Mouse (Mus musculus): ENCODE data around the gene Lrat. TPM values are rescaled to one million over a fixed set of nuclear protein-coding genes. Genes with fewer than 3 reads are reported as not detected.

Lrat gene
- polyA plus RNA-seq, 1 experiment, result not detected

DNA sequence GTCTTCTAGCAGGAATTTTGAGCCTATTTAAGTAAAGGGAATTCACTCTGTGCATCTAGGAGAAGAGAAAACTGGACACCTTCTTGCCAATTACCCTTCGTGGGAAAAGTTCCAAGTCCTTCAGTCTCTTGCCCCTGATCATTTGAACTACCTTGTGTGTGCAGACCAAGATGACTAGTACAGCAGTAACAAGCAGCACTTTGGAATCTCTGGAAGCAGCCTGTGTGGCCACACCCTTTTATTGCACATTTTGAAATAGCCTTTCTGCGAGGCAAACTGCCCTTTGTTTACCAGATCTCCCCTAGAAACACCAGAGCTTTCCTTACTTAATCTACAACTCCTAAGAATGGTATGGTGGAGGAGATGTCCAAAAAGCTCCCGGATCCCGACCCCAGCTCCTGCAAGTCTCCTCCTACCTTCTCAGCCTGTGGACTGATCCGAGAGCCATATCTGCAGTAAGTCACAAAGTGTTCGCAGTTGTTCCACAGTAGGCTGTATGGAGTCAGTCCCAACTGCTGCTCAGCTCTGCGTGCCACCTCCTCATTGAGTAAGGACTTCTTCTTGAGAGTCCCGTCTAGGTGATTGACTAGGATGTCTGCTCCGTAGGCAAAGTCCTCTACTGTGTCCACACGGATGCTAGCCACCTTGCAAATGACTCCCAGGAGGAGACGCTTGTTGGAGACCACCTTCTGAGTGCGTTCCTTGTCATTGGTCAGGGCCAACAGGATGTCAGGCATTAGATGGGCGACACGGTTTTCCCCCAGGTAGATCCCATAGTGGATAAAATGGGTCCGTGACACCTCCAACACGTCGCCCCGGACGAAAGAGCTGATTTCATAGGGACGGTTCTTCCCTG is 788 bp downstream of the Lrat start:
- TF ChIP-seq POLR2A (IDR thresholded peaks at IDR 0.05; ENCODE audit: borderline replicate concordance, low read depth, low read length), result no peak
- TF ChIP-seq CTCF (IDR thresholded peaks at IDR 0.05; ENCODE audit: low read depth, low read length), result no peak
- Histone ChIP-seq H3K27ac (ENCODE audit: insufficient read depth, low read depth, low read length) (no peak overlapping the region), H3K4me1 (ENCODE audit: control insufficient read depth, insufficient read depth, low read length) (no peaks in the 10 kb centered on the region), H3K4me3 (ENCODE audit: insufficient read depth, low read length) (no peak overlapping the region)

DNA sequence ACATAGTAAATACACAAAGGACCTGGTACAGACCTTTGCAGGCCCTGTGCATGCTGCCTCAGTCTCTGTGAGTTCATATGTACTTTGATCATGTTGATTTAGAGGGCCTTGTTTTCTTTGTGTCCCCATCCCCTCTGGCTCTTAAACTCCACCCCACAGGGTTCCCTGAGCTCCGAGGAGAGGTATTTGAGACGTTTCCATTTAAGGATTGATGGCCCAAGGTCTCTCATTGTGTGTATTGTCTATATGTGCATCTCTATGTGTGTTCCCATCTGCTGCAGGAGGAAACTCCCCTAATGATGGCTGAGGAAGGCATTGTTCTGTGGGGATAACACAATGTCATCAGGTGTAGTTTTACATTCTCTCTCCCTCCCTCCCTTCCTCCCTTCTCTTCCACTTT is 14.9 kb downstream of the Lrat start:
- no peak overlapping the region for H3K4me3 ChIP-seq (ENCODE audit: insufficient read depth, low read length)
- H3K4me1 ChIP-seq (ENCODE audit: control insufficient read depth, insufficient read depth, low read length), result no peaks in the 10 kb centered on the region
- no peak for TF ChIP-seq CTCF (IDR thresholded peaks at IDR 0.05; ENCODE audit: low read depth, low read length)
- no peak for TF ChIP-seq POLR2A (IDR thresholded peaks at IDR 0.05; ENCODE audit: borderline replicate concordance, low read depth, low read length)
- H3K27ac ChIP-seq (ENCODE audit: insufficient read depth, low read depth, low read length), result no peak overlapping the region

DNA sequence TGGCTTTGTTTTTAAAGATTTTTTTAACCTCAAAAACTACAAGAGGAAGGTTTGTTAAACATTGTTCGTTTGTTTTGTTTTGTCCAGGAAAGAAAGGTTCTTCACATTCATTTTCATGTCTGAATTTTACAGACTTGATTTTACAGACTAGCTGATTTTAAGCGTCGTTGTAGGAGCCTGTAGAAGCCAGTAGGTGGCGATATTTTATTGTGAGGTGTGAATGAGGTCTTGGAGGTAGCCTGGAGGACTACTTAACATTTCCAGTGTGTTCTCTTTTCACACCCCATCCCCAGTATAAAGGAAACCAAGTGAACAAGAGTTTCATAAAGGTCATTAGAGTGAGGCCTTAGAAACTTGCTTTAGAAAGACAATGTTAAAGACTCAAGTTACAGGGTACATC is 26.5 kb downstream of the Lrat start:
- Histone ChIP-seq H3K27ac (ENCODE audit: insufficient read depth, low read depth, low read length) (no peak overlapping the region), H3K4me1 (ENCODE audit: control insufficient read depth, insufficient read depth, low read length) (no peaks in the 10 kb centered on the region), H3K4me3 (ENCODE audit: insufficient read depth, low read length) (no peak overlapping the region)
- TF ChIP-seq CTCF (IDR thresholded peaks at IDR 0.05; ENCODE audit: low read depth, low read length) (no peak), POLR2A (IDR thresholded peaks at IDR 0.05; ENCODE audit: borderline replicate concordance, low read depth, low read length) (no peak)

DNA sequence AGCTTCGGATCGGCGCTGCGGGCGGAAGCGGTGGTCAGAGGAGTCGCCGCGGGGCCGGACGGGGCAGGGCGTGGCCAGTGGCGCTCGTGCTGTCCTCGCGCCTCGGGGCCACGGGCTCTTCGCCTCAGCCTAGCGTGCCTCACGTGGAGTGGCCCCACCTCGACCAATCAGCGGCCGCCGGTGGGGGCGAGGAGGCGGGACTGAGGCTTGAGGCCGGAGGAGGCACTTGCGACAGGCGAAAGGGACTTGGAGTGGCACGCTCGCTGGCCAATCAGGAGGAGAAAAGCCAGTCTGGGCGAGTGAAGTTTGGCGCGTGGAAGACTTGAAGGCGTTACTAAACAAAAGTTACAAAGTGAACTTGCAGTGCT is 27.4 kb downstream of the Lrat start, which contains the start of gene Rbm46:
Gene Rbm46 (minus strand): TSS at position 112 of the 368 bp plus-strand sequence.
- Histone ChIP-seq H3K27ac (ENCODE audit: insufficient read depth, low read depth, low read length) (no peak within 1 kb of the TSS), H3K4me3 (ENCODE audit: insufficient read depth, low read length) (no peak within 1 kb of the TSS), H3K4me1 (ENCODE audit: control insufficient read depth, insufficient read depth, low read length) (no peaks in the 10 kb centered on the region)
- no peak for TF ChIP-seq CTCF (IDR thresholded peaks at IDR 0.05; ENCODE audit: low read depth, low read length)
- TF ChIP-seq POLR2A (IDR thresholded peaks at IDR 0.05; ENCODE audit: borderline replicate concordance, low read depth, low read length), result no peak

DNA sequence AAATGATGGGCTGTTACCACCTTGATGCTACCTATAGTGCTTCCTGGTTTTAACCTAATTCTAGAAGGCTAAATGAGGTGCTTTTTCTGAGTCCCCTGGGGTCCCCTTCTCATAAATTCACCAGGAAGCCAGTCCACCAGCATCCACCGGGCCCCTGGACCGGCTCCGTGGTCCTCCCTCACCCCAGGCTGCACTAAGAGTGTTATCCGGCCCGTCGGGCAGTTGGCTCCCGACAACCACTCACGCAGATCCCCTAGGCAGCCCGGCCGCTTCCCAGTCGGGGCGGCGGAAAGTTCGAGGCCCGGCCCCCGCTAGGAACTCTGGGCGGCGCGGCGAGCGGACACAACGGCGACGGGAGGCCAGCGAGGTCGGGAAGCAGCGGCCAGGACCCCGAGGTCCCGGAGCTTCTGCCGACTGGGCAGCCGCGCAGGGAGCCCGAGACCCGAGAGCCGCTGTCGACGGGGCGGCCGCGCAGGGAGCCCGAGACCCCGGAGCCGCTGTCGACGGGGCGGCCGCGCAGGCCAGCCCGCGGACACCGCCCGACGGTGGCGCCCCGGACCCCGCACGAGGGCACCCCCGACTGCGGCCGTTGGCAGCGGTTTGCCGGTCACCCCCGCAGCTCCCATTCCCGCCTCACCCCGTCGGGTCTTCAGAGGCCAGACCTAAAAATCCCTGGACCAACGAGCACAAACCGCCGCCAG is 28.0 kb downstream of the Lrat start:
- Histone ChIP-seq H3K27ac (ENCODE audit: insufficient read depth, low read depth, low read length) (no peak overlapping the region), H3K4me1 (ENCODE audit: control insufficient read depth, insufficient read depth, low read length) (no peaks in the 10 kb centered on the region), H3K4me3 (ENCODE audit: insufficient read depth, low read length) (no peak overlapping the region)
- TF ChIP-seq POLR2A (IDR thresholded peaks at IDR 0.05; ENCODE audit: borderline replicate concordance, low read depth, low read length), result no peak

DNA sequence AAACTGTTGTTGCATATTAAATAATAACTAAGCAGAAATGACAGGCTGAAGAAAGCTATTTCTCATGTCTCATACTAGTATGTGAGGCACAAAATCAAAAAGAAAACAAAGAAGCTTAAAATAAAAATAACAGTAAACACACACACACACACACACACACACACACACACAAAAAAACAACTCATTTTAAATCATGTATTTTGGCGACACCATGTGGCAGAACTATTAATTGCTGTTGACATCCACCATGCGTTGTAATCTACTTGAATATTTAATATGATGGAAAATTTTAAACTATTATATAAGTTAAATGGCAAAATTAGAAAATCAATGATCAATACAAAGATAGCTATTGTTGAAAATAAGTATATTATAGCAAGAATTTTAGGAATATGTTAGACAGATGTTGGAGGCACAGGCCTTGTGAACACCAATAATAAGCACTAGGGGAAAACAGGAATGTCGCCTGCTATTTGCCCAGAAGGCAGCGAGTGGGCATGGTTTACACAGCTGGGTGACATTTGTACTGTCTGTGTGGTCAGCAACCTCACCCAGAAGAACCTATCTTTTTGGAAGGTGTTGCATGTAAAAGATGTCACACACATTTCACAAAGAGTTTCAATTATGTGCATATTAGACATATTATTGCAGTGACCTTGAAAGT is 46.2 kb downstream of the Lrat start:
- TF ChIP-seq POLR2A (IDR thresholded peaks at IDR 0.05; ENCODE audit: borderline replicate concordance, low read depth, low read length), result no peak
- no peak for TF ChIP-seq CTCF (IDR thresholded peaks at IDR 0.05; ENCODE audit: low read depth, low read length)
- H3K4me3 ChIP-seq (ENCODE audit: insufficient read depth, low read length), result no peak overlapping the region
- H3K4me1 ChIP-seq (ENCODE audit: control insufficient read depth, insufficient read depth, low read length), result no peaks in the 10 kb centered on the region

More for the DNA sequence above, 46.2 kb downstream of the Lrat start:
- H3K27ac ChIP-seq (ENCODE audit: insufficient read depth, low read depth, low read length), result no peak overlapping the region

Other genes starting within 250 kb of the Lrat start
- not detected in 2 replicates for gene Rbm46, start 27.5 kb downstream of the Lrat start, polyA plus RNA-seq (2012; ENCODE audit: insufficient read depth, insufficient read length, missing spikeins)
- gene Fgg, start 103.8 kb upstream of the Lrat start, polyA plus RNA-seq (2012; ENCODE audit: insufficient read depth, insufficient read length, missing spikeins), result not detected in 2 replicates
- not detected in 2 replicates for gene Fga, start 122.1 kb upstream of the Lrat start, polyA plus RNA-seq (2012; ENCODE audit: insufficient read depth, insufficient read length, missing spikeins)
- gene Fgb, start 145.9 kb upstream of the Lrat start, polyA plus RNA-seq (2012; ENCODE audit: insufficient read depth, insufficient read length, missing spikeins), result not detected in 2 replicates
- 36.4 and 42.4 TPM in 2 replicates for gene Plrg1, start 151.5 kb upstream of the Lrat start, polyA plus RNA-seq (2012; ENCODE audit: insufficient read depth, insufficient read length, missing spikeins)
- gene Dchs2, start 224.0 kb upstream of the Lrat start, polyA plus RNA-seq (2012; ENCODE audit: insufficient read depth, insufficient read length, missing spikeins), result not detected in 2 replicates